In genomic region chr15:79097611-79098025, GRCm38 (mm10) we compare ENCODE assay signal across 8 mouse cellular contexts. TPM values are rescaled to one million over a fixed set of nuclear protein-coding genes. Genes with fewer than 3 reads are reported as not detected.
DNase-seq lines count a peak whose midpoint lies in the region; ATAC-seq and TF ChIP-seq lines count a peak whose summit lies in the region.

No protein-coding gene starts in this region.

- no peak; the same call in 1 of the 2 replicates for ATAC-seq in intestine, postnatal 0 days
- ATAC-seq in limb, embryonic 15.5 days (ENCODE audit: insufficient number of reproducible peaks, low FRiP score, low TSS enrichment, low read depth), result peak; percentile 72
- ATAC-seq in stomach, embryonic 14.5 days (ENCODE audit: insufficient number of reproducible peaks, insufficient read depth, low FRiP score, low read depth), result peak; percentile 77
- no peak for ATAC-seq in midbrain, embryonic 11.5 days (ENCODE audit: low FRiP score)

- no peak overlapping the region for H3K4me3 ChIP-seq in intestine, postnatal 0 days (ENCODE audit: low read depth, low read length)
- H3K4me3 ChIP-seq in limb, embryonic 15.5 days, result no peak overlapping the region
- H3K4me3 ChIP-seq in stomach, embryonic 14.5 days (ENCODE audit: low read depth, low read length), result no peak overlapping the region
- no peak overlapping the region for H3K4me3 ChIP-seq in midbrain, embryonic 11.5 days (ENCODE audit: low read depth, low read length)

- no peak for TF ChIP-seq CTCF in intestine, postnatal 0 days (IDR thresholded peaks at IDR 0.05; ENCODE audit: low read depth)

- 0 out of 2 replicates have a peak overlapping the region, but pooled peaks have one; percentile 3 for H3K27ac ChIP-seq in intestine, postnatal 0 days (ENCODE audit: low read depth, low read length)
- H3K27ac ChIP-seq in limb, embryonic 15.5 days, result peak overlapping the region; percentile 85
- H3K27ac ChIP-seq in stomach, embryonic 14.5 days (ENCODE audit: low read length), result peak overlapping the region; percentile 84
- no peak overlapping the region for H3K27ac ChIP-seq in midbrain, embryonic 11.5 days (ENCODE audit: low read depth, low read length)

- 18% methylated on average over 6 of the region's 6 CpGs for WGBS in intestine, postnatal 0 days
- 31% methylated on average over 6 of the region's 6 CpGs for WGBS in limb, embryonic 15.5 days
- WGBS in stomach, embryonic 14.5 days, result 17% methylated on average over 6 of the region's 6 CpGs
- WGBS in midbrain, embryonic 11.5 days, result 65% methylated on average over 6 of the region's 6 CpGs

- peaks cover 21% of the 10 kb centered on the region for H3K36me3 ChIP-seq in intestine, postnatal 0 days (ENCODE audit: control insufficient read depth, insufficient read depth)
- peaks cover 38% of the 10 kb centered on the region for H3K36me3 ChIP-seq in limb, embryonic 15.5 days
- peaks cover 25% of the 10 kb centered on the region for H3K36me3 ChIP-seq in stomach, embryonic 14.5 days (ENCODE audit: control insufficient read depth, insufficient read depth, low read length)
- H3K36me3 ChIP-seq in midbrain, embryonic 11.5 days (ENCODE audit: control insufficient read depth, insufficient read depth, low read length), result peaks cover 12% of the 10 kb centered on the region; the same call in 1 of the 2 replicates

- no peak overlapping the region for H3K4me2 ChIP-seq in intestine, postnatal 0 days (replicated peaks; ENCODE audit: low read depth)
- 0 out of 2 replicates have a peak overlapping the region, but pooled peaks have one; percentile 7 for H3K4me2 ChIP-seq in limb, embryonic 15.5 days
- peak overlapping the region; percentile 17; the same call in 1 of the 2 replicates for H3K4me2 ChIP-seq in stomach, embryonic 14.5 days (replicated peaks; ENCODE audit: low read depth, low read length)
- H3K4me2 ChIP-seq in midbrain, embryonic 11.5 days, result no peak overlapping the region

- H3K9me3 ChIP-seq in intestine, postnatal 0 days (ENCODE audit: control insufficient read depth), result no peaks in the 10 kb centered on the region
- no peaks in the 10 kb centered on the region for H3K9me3 ChIP-seq in limb, embryonic 15.5 days
- no peaks in the 10 kb centered on the region for H3K9me3 ChIP-seq in stomach, embryonic 14.5 days (ENCODE audit: control insufficient read depth, low read depth, low read length)
- no peaks in the 10 kb centered on the region for H3K9me3 ChIP-seq in midbrain, embryonic 11.5 days (ENCODE audit: control insufficient read depth, low read length)

- peaks cover 3% of the 10 kb centered on the region; the same call in 1 of the 2 replicates for H3K4me1 ChIP-seq in intestine, postnatal 0 days (replicated peaks; ENCODE audit: control insufficient read depth, insufficient read depth, low read length)
- peaks cover 49% of the 10 kb centered on the region for H3K4me1 ChIP-seq in limb, embryonic 15.5 days
- peaks cover 17% of the 10 kb centered on the region for H3K4me1 ChIP-seq in stomach, embryonic 14.5 days (ENCODE audit: control insufficient read depth, insufficient read depth, low read length)
- no peaks in the 10 kb centered on the region for H3K4me1 ChIP-seq in midbrain, embryonic 11.5 days (ENCODE audit: control insufficient read depth, insufficient read depth, low read length)

- peak; percentile 35 to 62 for DNase-seq in cerebellum, postnatal 4 days (ENCODE audit: low spot score in 2 of 2)
- no peak for DNase-seq in cerebellum, adult 8-10 months
- DNase-seq in NIH3T3 (ENCODE audit: low read depth), result peak; percentile 47
- peak; percentile 79 for DNase-seq in gastrocnemius, postnatal 25 days
- no peak for DNase-seq in midbrain, embryonic 11.5 days (ENCODE audit: low spot score, missing footprints)

- H3K27me3 ChIP-seq in intestine, postnatal 0 days (replicated peaks; ENCODE audit: control insufficient read depth, insufficient read depth, low read length), result no peaks in the 10 kb centered on the region
- H3K27me3 ChIP-seq in limb, embryonic 15.5 days, result no peaks in the 10 kb centered on the region
- no peaks in the 10 kb centered on the region for H3K27me3 ChIP-seq in stomach, embryonic 14.5 days (ENCODE audit: control insufficient read depth, insufficient read depth, low read length)
- no peaks in the 10 kb centered on the region for H3K27me3 ChIP-seq in midbrain, embryonic 11.5 days (ENCODE audit: control insufficient read depth, insufficient read depth, low read length)

- H3K9ac ChIP-seq in intestine, postnatal 0 days (ENCODE audit: low read depth, low read length), result no peak overlapping the region
- H3K9ac ChIP-seq in limb, embryonic 15.5 days, result no peak overlapping the region
- H3K9ac ChIP-seq in stomach, embryonic 14.5 days (replicated peaks; ENCODE audit: low read depth, low read length), result no peak overlapping the region
- H3K9ac ChIP-seq in midbrain, embryonic 11.5 days (ENCODE audit: low read length), result no peak overlapping the region

RNA-seq across cellular contexts. Expression of gene Micall1, which starts 11.1 kb away (rescaled TPM):
- 10 to 100 TPM; 14.0 to 15.0 TPM for total RNA-seq in gastrocnemius, postnatal 25 days (2021)
- 3.7 and 5.0 TPM in 2 replicates for polyA plus RNA-seq in intestine, postnatal 0 days (2015; fragmentation: Nextera tagmentation; extraction: Ambion mirVana)
- polyA plus RNA-seq in limb, embryonic 15.5 days (2015; fragmentation: Nextera tagmentation; extraction: Ambion mirVana), result 15.1 and 16.3 TPM in 2 replicates
- polyA plus RNA-seq in stomach, embryonic 14.5 days (2014; fragmentation: Nextera tagmentation; extraction: Ambion mirVana), result 12.1 and 12.5 TPM in 2 replicates
- 5.2 and 5.4 TPM in 2 replicates for polyA plus RNA-seq in midbrain, embryonic 11.5 days (2014; fragmentation: Nextera tagmentation; extraction: Ambion mirVana)

RNA-seq across cellular contexts. Expression of gene Eif3l, which starts 22.6 kb away (rescaled TPM):
- total RNA-seq in gastrocnemius, postnatal 25 days (2021), result 10 to 100 TPM; 46.3 to 53.2 TPM
- 97.0 and 100 TPM in 2 replicates for polyA plus RNA-seq in intestine, postnatal 0 days (2015; fragmentation: Nextera tagmentation; extraction: Ambion mirVana)
- polyA plus RNA-seq in limb, embryonic 15.5 days (2015; fragmentation: Nextera tagmentation; extraction: Ambion mirVana), result 203 and 206 TPM in 2 replicates
- 218 and 224 TPM in 2 replicates for polyA plus RNA-seq in stomach, embryonic 14.5 days (2014; fragmentation: Nextera tagmentation; extraction: Ambion mirVana)
- polyA plus RNA-seq in midbrain, embryonic 11.5 days (2014; fragmentation: Nextera tagmentation; extraction: Ambion mirVana), result 242 and 251 TPM in 2 replicates

RNA-seq across cellular contexts. Expression of gene Ankrd54, which starts 34.9 kb away (rescaled TPM):
- 1 to 10 TPM; 3.6 to 4.4 TPM for total RNA-seq in gastrocnemius, postnatal 25 days (2021)
- 44.1 and 48.8 TPM in 2 replicates for polyA plus RNA-seq in intestine, postnatal 0 days (2015; fragmentation: Nextera tagmentation; extraction: Ambion mirVana)
- 43.9 and 46.6 TPM in 2 replicates for polyA plus RNA-seq in limb, embryonic 15.5 days (2015; fragmentation: Nextera tagmentation; extraction: Ambion mirVana)
- polyA plus RNA-seq in stomach, embryonic 14.5 days (2014; fragmentation: Nextera tagmentation; extraction: Ambion mirVana), result 42.7 and 44.1 TPM in 2 replicates
- polyA plus RNA-seq in midbrain, embryonic 11.5 days (2014; fragmentation: Nextera tagmentation; extraction: Ambion mirVana), result 52.7 and 53.5 TPM in 2 replicates

RNA-seq across cellular contexts. Expression of gene Polr2f, which starts 43.2 kb away (rescaled TPM):
- 10 to 100 TPM; 65.8 to 66.9 TPM for total RNA-seq in gastrocnemius, postnatal 25 days (2021)
- polyA plus RNA-seq in intestine, postnatal 0 days (2015; fragmentation: Nextera tagmentation; extraction: Ambion mirVana), result 256 and 266 TPM in 2 replicates
- 295 and 310 TPM in 2 replicates for polyA plus RNA-seq in limb, embryonic 15.5 days (2015; fragmentation: Nextera tagmentation; extraction: Ambion mirVana)
- polyA plus RNA-seq in stomach, embryonic 14.5 days (2014; fragmentation: Nextera tagmentation; extraction: Ambion mirVana), result 367 and 376 TPM in 2 replicates
- 354 and 362 TPM in 2 replicates for polyA plus RNA-seq in midbrain, embryonic 11.5 days (2014; fragmentation: Nextera tagmentation; extraction: Ambion mirVana)

RNA-seq across cellular contexts. Expression of gene 1700088E04Rik, which starts 43.4 kb away (rescaled TPM):
- 1 to 10 TPM in 1 of 2 experiments, under 1 TPM in 1; 0.56 to 1.6 TPM for total RNA-seq in gastrocnemius, postnatal 25 days (2021)
- polyA plus RNA-seq in intestine, postnatal 0 days (2015; fragmentation: Nextera tagmentation; extraction: Ambion mirVana), result 4.2 and 5.2 TPM in 2 replicates
- polyA plus RNA-seq in limb, embryonic 15.5 days (2015; fragmentation: Nextera tagmentation; extraction: Ambion mirVana), result 6.3 and 8.5 TPM in 2 replicates
- polyA plus RNA-seq in stomach, embryonic 14.5 days (2014; fragmentation: Nextera tagmentation; extraction: Ambion mirVana), result 8.7 TPM in 2 replicates
- 9.5 and 10.2 TPM in 2 replicates for polyA plus RNA-seq in midbrain, embryonic 11.5 days (2014; fragmentation: Nextera tagmentation; extraction: Ambion mirVana)

Comparison
In these comparisons a context has a peak if more than half of its experiments do, and no peak if none do; other contexts are left out.
1. DNase-seq: peak in cerebellum, postnatal 4 days (2 of 2), NIH3T3 (single experiment) and gastrocnemius, postnatal 25 days (single experiment); none in cerebellum, adult 8-10 months (single experiment) and midbrain, embryonic 11.5 days (single experiment).
2. ATAC-seq: peak in limb, embryonic 15.5 days (single experiment) and stomach, embryonic 14.5 days (single experiment); none in intestine, postnatal 0 days (single experiment) and midbrain, embryonic 11.5 days (single experiment).
3. H3K4me2 ChIP-seq: peak in limb, embryonic 15.5 days (single experiment) and stomach, embryonic 14.5 days (single experiment); none in intestine, postnatal 0 days (single experiment) and midbrain, embryonic 11.5 days (single experiment).